Mouse (Mus musculus) brain, embryonic 18.5 days (tissue): Measurements from ENCODE around the gene Actl9.

Source experiments
- DNase-seq: peaks from one replicate; pipeline ENCODE4 v3.0.0-alpha.2; 2012; ENCODE audit warnings: low read depth, low spot score

Actl9 gene

DNA sequence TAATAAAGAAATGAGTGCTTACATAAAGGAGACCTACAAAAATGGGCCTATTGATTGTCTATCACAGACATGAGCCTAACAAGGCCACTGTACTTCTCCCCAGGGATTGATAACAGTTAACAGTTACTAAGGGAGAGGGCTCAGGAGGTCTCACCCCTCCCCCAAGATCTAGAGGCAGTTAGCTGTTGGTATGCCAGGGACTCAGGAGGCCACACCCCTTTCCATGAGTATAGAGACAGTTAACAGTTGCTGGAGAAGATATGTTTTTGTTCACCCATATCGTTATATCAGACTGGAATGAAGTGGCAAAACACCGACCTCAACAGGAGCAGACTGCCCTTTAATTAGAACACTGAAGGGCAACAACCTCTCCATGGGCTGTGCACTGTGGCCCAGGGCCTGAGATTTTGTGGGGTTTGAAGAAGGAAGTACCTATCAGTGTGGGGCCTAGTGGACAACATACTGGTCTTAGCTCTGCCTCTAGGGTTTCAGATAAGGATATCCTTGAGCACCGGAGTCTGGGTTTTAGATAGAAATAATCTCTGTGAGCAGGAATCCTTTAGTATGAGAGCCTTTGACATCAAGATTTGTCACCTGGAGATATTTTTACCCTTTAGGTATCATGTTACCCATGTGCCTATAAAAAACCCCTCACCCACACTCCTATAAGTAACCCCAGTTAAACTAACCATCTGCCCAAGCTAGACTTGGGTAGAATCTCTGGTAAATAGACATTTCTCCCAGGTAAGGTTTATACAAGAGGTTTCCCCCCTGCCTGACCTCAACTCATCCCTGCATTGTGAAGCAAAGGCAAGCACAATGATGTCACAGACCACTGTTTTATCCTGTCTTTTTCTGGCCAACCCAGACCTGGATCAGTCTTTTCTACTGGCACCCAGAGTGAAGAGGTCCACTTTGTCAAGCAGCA, at the start of gene Actl9:
Gene Actl9, plus strand, starts transcription at position 878 of the 928 bp plus-strand sequence.
- no peak for DNase-seq

DNA sequence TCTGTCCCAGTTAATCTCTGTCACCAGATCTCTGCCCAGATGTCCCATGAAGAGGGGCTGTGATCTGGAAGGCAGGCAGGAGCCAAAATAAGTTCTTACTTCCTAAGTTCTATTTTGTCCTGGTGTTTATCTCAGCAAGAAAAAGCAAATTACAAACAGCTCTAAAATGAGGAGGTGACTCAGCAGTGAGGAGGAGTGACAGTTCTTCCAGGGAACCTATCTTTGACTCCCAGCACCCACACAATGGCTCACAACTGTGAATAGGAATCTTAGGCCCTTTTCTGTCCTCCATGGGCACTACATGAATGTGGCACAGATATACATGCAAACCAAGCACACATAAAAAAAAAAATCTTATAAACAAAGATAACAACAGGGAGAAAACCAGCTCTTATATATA, 47.0 kb upstream of the Actl9 start:
- DNase-seq: no peak

DNA sequence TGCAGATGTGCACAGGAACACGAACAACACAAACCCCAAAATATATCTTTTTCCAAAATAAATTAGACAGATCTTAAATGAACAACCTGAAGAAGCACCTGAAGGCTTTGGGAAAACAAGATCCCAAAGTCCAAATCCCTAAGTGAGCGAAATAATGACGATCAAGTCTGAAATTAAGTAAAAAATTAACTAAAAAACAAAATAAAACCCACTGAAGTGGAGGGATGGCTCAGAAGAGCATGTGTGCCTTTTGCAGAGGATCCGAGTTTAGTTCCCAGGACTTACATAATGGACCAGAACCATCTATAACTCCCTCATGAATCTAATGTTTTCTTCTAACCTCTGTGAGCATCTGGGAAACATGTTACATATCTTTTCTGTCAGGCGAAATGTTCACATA, 40.4 kb upstream of the Actl9 start:
- no peak for DNase-seq

DNA sequence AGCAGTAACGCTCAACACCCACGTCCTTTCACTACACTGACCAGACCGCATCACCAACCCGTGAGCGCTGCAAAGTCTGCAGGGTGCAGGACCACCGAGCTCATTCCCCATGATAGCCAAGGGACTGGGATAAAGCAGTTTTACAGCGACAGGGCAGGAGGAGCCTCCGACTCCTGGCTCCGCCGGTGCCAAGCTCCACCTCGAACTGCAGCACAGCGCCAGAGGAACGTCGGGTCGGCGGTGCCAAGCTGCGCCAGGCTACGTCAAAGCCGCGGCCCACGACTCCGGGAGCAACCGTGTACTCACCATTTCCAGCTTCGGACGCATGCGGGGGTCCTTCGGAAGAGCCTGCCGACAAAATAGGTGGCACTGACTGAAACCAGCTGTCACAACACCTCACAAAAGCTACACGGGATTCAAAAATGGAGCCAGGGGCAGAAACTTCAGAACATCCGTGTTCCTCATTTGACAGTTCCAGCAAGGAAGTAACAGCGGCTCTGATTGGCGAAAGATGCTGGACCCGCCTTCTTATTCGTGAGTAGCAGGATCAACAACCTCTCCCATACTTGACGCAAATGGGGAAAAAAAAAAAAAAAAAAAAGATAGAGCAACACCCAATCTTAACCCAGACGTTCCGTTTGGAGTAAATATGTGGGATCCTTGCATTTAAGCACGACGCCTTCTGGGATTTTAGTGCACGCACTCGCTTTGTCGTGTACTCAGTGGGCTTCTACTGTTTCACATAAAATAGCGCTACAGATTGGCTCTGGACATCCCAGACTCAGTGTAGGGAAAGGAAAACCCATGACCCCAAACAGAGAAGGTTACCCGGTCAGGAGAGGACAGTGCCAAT, 38.3 kb upstream of the Actl9 start, which contains the start of gene Zfp101:
Gene Zfp101, minus strand, starts transcription at position 460 of the 853 bp plus-strand sequence.
- peak; percentile 95 for DNase-seq

DNA sequence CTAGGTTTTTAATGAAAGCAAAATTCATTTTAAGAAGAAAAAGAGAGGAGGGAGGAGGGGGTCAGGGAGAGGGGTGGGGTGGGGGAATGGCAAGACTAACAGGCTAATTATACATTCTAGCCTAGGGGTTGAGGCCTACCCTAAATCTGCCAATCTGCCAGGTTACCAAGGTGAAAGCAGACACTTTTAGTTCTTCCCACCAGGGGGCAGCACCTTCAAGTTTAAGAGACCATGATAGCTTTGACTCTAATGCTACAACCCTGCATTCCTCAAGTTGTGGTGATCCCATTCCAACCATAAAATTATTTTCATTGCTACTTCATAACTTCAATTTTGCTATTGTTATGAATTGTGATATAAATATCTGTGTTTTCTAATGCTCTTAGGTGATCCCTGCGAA, 6.5 kb downstream of the Actl9 start:
- peak; percentile 16 for DNase-seq

DNA sequence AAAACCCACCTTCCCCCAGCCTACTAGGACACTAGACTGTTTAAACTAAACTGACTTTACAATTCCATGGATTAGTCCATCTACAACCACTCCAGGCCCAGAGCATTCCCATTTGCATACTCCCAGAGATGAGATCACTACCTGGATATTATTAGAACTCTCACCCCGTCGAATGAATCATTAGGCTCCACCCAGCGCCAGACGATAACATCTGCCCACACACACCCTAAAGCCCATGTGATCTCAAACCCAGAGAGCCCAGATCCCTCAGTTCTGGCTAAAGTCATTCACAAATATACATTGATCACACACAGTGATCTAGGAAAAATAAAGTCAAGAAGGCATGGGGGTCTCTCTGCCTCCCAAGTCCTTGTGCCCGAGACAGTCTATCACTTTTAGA, 7.2 kb downstream of the Actl9 start:
- no peak for DNase-seq

DNA sequence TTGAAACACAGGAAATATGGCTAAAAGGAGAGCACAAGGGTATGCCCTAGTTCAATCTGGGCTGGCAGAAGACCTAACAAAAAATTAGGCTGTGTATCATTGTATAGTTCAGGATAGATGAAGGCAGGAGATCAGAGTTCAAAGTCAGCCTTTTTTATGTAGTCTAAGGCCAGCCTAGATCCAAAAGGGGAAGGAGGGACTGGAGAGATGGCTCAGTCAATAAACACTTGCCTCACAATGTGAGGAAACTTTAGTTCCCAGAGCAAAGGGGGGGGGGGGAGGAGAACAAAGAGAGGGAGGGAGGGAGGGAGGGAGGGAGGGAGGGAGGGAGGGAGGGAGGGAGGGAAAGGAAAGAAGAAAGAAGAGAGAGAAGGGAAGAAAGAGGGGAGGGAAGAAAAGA, 8.5 kb downstream of the Actl9 start:
- no peak for DNase-seq

DNA sequence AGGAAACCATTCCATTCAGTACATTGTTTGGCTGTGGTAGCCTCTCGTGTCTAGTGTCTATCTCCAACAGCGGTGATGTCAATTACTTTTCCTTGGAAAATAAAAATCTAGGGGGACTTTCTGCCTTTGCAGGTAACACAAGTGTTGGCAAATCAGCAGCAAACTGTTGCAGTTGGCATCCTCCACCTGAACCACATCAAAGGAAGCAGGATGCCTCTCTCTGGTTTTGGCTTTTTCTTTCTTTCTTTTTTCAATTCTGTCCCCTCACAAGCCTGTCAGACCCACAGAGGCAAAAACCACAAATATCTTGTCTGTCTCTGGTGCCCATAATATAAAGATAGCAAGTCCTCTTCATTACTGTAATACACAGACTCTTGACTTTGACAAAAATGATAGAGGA, 23.9 kb downstream of the Actl9 start:
- DNase-seq: no peak

DNA sequence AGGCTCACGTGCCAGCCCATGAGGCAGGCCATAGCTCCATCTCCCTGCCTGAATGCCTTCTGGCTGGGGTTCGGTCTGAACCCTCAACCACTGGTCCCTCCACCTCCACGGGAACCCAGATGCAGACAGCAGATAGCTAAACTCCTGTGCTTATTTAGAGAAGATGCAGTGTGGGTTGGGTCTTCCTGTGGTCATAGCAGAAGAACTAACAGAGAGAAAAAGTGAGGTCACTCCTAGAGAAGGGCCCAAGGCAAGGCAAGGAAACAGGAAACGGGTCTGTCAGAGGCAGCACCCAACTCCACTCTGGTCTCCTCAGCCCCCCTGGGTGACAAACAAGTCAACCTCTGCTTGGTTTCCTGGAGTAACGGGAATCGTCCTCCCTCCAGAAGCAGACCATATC, 38.5 kb downstream of the Actl9 start:
- no peak for DNase-seq
